Mouse (Mus musculus) lung, postnatal 36 days (tissue): ENCODE results near the gene Syce1.
A peak's percentile ranks its signal among the peaks of the same experiment; 100 is the strongest.

Experiments
- DNase-seq: peaks from one replicate; pipeline ENCODE4 v3.0.0; 2022; ENCODE audit warnings: mixed read lengths

The Syce1 gene

DNA sequence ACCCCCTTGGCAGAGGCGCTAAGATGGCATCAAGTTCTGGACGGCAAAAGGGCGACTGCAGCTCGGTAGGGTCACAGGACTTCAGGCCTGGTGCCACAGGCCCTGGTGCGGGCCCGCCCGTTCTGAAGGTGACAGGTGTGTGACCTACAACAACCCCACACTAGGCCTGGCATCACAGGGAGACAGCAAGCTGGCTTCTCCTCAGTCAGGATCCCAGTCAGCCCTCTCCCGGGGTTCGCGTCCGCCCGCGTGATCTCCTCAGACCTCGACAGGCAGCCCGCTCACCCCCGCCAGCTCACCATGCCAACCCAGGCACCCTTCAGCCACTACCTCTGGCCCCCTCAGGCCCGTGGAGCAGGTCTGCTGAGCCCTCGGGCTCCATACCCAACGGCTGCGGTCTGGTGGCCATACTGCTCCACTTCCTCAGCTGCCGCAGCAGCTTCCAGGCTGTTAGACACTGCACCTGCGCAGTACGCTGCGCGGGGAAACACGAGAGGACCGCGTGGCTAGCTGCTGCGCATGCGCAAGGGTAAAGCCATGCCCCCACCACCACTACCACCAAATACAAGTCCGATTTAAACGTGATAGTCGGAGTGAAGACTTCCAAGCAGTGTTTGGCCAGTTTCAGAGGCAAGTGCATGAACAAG lies at the start of gene Syce1:
Gene Syce1, minus strand, starts transcription at position 447 of the 647 bp plus-strand sequence.
- DNase-seq = no peak

DNA sequence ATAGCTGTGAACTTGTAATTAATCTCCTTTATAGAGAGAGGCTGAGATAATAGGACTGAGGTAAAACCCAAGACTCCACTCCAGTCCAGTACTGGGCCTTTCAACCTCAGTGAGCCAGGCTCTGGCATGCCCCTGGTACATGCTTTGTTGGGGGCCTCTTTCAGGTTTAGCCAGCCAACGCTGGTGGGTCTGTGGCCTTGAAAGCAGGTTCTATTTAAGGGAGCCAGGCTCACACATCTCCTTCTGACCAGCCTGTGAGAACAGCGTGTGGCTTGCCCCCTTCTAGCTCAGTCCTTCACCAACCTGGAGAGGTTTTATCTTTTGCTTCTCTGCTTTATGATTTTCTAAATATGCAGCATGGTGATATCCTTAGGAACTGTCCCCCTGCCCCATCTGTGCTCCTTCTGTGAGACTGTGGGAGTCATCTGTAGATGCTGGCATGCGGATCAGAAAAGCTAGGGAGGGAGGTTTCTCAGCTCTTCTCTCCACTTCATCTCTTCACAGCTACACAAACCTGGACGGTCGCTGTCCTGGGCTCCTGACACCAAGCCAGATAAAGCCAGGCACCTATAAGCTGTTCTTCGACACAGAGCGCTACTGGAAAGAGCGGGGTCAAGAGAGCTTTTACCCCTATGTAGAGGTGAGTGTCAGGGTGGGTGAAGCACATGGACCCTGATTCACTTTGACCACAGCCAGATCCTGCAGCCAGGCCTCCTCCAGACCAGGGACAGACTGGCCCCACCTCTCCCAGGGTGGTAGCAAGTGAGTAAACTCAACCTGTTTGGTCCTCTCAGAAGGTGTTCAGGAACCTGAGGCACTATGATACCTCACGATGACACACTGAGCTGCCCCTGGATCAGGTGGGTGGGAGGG lies 48.8 kb upstream of the Syce1 start:
- DNase-seq = no peak

DNA sequence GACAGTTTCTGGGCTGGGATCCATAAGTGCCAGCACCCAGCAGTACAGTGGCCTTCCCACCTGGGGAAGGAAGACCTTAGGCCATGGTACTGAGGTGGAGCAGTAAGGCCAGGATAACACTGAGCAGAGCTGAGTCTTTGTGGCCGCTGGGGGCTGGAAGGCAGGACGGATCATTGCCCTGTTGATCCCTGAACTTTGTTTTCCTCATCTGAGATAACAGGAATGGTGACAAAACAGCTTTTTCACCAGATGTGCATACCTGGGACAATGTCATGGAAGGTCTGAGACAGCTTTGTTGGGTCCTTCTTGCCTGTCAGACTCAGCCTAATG lies 48.1 kb upstream of the Syce1 start:
- DNase-seq = no peak

DNA sequence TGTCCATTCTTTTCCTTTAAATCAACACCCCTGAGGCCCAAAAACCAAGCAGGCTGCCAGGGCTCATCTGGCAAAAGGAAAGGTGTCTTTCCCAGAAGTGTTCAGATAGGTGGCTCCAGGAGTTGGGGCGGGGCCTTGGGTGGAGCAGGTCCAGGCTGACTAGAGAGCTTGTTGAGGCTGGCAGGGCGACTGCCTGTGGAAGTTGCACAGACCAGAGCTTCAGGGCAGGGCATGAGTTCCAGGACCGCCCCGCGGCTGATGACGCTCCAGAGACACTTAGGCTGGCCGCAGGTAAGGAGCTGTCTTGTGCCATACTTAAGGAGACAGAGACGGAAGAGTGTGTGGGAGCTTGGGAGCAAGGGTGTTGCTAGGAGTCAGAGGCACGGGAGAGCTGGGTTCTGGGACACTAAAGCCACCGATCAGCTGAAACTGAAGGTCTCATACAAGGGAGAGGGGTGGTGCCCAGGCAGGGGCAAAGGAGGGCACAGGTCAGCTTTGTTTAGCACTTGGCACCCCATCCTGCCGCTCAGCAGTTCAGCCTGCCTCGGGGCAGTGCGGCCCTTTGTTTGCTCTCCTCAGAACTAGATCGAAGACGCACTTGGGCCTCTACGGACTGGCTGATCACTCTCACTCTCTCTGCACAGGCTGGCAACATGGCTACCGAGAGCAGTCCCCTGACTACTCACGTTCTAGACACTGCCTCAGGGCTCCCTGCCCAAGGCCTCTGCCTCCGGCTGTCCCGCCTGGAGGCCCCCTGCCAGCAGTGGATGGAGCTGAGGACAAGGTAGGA lies 47.5 kb upstream of the Syce1 start, which contains the start of gene Urah:
Gene Urah, plus strand, starts transcription at position 51 of the 790 bp plus-strand sequence.
- DNase-seq = peak; percentile 81

DNA sequence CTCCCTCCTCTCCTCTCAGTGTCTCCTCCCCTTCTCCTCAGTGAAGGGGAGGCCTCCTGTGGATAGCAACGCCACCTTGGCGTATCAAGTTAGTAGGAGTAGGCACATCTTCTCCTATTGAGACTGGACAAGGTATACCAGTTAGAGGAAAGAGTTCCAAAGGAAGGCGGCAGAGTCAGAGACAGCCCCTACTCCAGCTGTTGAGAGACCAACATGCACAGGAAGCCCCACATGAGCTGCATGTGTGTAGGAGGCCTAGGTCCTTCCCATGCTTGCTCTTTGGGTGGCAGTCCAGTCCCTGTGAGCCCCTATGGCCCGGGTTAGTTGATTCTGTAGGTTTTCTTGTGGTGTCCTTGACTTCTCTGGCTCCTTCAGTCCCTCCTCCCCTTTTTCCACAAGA lies 45.7 kb upstream of the Syce1 start:
- no peak for DNase-seq

DNA sequence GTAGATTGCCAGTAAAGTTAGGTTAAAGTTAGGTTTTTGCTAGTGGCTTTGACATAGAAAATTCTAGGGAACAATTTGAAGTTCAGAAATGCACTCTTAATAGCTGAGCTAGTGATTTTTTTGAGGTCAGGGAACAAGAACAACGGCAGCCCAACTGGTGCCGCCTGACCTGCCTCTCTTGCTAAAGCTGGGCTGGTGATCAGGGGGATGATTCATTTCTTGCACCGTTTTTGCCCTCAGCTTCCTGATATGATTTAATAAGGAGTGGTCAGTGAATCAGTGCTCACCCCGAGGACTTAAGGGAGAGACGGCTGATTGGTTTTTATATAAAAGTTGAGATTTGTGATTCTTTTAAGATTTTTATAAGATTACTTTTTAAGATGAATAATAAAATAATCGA lies 43.8 kb upstream of the Syce1 start:
- DNase-seq = no peak

DNA sequence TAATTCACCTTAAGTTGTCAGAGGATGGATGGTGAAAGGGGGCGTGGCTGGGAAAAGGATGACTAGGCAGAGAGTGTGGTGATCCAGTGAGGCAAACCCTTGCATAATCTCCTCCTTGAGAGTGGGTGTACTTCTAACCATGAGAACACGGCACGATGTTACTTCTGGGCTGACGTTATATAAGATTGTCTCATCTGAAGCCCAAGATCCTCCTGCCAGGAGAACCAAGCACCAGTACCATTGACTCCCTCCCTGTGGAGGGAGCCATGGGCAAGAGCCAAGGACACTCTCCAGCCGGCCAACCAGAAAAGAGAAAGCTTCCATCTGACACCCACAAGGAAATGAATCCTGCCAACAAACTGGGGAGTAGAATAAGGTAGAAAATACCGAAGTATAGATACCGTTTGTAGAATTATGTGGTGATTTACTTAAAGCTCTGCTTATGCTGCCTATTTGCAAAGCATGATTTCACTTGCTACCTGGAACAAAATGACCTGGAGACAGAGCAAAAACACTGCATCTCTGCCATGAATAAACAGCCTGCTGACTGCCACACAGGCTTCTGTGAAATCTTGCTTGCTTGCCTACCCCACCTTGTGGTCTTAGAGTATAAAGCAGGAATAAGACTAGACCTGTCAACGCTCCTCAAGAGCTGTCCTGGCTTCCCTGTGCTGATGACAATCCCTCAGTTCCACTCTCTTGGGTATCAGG lies 40.7 kb upstream of the Syce1 start:
- peak; percentile 73 for DNase-seq

DNA sequence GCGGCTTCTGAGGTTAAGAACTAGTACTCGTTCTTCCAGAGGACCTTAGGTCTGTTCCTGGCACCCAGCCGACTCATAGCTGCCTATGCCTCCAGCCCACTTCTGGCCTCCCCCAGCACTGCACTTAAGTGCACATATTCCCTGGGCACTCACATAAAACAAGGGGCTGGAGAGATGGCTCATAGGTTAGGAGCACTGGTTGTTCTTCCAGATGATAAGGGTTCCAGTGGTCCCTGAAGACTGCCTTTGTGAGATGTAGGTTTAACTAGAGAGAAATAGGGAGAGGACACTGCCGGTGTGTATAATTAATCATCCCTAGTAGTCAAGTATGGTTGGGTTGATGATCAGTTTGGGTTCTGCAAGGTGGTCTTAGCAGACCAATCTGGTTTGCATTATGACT lies 35.1 kb upstream of the Syce1 start:
- no peak for DNase-seq

DNA sequence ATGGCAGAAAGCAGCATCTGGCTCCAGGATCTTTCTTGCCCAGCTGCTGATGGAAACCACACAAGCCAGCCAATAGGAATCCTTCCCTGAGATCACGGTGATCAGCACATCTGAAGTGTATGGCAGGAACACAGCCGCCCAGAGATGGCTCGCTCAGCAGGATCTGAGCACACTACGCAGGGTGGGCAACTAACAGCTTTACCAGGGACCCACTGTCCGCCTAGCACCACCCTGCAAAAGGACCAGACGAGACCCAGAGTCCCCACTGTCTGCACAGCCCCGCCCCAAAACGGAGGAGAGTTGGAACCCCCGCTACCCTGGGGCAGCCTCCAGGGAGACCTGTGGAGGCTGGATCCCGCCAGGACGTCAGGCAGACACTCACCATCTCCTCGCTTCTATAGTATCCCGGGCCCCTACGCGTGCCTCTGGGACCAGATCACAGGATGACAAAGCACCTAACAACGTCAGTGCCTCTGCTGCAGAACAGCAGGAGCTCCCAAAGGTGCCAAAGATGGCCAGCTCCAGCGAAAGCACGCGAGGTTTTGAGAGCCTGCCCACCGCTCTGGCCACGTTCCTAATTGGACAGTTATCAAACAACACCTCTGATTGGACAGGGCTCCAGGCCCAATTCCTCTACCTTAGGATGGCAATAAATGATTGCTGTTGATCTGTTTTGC lies 34.1 kb upstream of the Syce1 start, which contains the start of gene Zfp941:
Gene Zfp941, minus strand, starts transcription at position 526 of the 677 bp plus-strand sequence.
- DNase-seq = peak; percentile 33

DNA sequence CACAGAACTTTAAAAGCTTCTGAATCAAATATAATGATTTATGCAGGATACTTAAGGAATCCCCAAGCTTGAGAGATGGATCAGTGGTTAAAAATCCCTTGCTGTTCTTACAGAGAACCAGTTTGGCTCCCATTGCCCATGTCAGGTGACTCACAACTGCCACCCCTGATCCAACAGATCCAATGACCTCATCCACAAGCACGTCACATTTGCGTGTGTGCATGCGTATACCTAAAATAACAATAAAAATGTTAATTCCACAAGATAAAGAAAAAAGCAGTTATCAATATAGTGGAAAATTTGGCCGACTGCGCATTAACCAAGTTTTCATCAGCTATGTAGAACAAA lies 33.6 kb upstream of the Syce1 start:
- no peak for DNase-seq

DNA sequence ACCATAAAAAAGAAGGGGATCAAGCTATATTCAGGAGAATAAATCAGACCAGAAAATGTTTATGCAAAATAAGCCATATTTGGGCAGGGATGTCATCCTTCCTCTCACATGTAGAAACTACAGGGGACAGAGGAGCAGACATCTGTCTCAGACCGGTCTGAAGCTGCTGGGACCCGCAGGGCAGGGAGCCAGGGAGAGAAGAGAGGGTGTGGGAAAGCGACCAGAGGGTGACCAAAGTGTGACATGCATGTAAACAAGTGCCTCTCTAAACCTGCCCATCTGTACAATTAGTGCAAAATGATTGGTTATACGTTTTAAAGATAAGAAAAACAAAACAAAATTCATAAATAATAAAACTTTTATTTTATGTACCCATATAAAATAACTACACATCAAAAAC lies 32.5 kb upstream of the Syce1 start:
- DNase-seq = no peak

DNA sequence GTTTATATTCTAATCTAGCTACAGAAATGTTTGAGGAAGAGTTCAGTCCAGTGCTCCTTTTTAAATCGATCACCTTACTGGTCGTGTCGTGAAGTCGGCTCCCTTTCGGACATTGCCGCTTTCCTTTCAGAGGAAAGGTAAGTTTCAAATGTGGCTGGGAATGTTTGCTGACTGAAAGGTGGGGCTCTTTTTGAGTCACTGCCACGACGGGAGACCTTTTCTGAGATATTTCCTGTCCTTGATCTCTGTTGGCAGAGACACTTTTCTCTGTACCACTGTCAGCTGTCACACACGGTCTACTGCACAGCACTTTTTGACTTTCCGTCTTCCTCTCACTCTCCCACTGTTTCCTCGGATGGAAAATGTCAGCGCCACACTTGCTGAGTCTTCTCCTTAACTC lies 25.2 kb upstream of the Syce1 start:
- DNase-seq = no peak

DNA sequence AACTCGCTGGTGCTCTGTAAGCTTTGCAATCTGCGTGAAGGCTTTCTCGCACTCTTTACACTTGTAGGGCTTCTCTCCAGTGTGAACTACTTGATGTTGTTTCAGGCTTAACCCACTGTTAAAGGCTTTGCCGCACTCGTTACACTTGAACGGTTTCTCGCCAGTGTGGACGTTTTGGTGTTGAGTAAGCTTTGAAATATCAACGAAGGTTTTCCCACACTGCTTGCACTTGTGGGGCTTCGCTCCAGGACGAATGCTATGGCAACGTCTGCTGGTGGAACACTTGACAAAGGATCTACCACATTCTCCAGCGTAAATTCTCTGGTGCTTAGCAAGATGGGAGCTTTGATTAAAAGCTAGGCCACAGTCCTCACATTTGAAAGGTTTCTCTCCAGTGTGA lies 24.1 kb upstream of the Syce1 start:
- no peak for DNase-seq

DNA sequence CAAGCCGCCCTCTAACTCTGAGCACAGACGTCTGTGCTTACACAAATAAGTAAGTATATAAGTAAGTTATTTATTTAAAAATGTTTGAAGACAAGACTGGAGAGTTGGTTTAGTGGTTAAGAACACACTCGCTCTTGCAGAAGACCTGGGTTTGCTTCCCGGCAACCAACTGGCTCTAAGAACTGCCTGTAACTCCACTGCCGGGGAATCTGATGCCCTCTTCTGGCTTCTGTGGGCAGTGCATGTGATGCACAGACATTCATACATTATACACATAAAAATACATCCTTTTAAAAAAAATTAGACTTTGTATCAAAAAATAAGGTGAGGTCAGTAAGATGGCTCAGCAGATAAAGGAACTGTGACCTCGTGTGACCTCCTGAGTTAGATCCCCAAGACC lies 22.8 kb upstream of the Syce1 start:
- DNase-seq = no peak

DNA sequence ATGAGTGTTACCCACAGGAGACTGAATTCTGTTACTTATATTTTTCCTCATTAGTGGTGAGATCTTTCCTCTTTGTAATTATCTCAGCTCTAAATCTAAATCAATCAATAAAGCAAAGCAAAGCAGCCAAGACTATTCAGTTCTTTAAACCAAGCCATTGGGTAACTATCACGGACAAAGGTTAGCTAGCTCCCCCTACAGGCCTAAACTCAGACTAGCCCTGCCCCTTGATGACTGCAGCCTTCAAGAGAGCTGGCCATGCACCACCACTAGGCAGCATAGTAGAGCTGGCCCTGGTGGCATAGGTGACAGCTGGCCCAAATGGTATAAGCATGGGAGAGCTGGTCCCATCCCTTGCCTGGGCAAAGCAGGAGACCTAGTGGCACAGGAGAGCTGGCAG lies 18.1 kb upstream of the Syce1 start:
- peak; percentile 77 for DNase-seq

DNA sequence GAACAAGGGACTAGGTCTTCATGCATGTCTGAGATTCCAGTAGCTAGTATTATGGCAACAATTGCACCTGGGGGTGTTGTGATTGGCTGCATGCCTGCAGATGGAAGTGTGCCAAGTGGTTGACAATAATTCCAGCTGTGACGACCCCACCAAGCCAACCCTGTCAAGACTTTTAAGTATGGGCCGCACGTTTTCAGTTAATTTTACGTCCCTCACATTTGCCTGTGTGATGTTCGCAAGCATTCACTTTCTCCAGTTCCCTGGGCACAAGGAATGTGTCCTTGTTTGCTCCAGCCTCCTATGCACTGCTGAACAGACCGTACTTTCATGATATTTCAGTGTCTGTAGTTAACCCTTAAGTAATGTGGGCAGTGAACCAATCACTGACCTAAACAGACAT lies 15.0 kb upstream of the Syce1 start:
- DNase-seq = no peak

DNA sequence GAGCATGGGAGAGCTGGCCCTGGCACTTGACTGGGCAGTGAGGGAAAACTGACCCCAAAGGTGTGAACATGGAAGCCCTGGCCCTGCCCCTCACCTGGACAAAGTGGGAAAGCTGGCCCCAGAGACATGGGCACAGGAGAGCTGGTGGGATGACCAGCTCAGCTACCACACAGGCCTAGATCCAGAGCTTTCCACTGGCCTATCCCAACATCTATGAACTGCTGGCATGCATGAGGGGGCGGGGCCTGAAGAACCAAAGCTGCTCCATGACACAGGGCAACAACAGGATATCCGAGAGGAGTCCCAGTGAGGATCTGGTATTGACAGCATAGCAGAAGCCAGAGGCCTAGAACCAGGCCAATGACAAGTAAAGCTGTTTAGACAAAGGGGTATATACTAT lies 10.6 kb upstream of the Syce1 start:
- DNase-seq = no peak

DNA sequence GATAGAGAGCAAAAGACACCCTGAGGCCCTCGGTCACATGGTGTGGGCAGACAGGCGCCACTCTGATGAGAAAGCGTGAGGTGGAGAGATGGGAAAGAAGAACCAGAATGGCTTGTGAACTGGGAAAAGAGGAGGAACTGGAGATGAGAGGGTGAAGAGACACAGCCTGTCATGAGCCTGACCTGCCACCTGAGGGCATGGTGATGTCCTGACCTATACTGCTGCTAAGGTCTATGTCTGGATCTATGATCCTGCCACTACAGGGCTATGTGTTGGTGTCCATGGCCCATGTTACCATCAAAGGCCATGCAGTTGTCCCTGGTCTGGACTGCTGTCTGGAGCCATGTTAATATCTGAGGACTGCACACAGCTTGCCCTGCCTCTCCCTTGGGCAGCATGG lies 10.0 kb upstream of the Syce1 start:
- DNase-seq = no peak

DNA sequence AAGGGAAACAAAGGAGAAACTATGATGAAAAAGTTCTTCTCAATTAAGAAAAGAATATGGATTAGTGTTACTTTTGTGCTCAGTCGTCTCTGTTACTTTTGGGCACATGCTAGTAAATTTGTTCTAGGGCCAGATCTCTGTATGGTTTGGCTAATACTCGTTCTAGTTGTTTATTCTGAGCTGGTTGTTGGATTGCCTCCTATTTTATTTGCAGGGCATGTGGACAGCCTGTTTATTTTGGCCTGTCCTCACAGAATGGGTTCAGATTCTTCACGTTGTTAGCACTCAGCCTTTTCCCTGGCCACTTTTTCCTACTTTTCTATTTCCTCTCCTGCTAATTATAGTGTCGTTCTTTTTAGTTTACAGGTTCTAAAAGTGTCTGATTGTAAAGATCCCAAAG lies 5.9 kb upstream of the Syce1 start:
- DNase-seq = peak; percentile 4

DNA sequence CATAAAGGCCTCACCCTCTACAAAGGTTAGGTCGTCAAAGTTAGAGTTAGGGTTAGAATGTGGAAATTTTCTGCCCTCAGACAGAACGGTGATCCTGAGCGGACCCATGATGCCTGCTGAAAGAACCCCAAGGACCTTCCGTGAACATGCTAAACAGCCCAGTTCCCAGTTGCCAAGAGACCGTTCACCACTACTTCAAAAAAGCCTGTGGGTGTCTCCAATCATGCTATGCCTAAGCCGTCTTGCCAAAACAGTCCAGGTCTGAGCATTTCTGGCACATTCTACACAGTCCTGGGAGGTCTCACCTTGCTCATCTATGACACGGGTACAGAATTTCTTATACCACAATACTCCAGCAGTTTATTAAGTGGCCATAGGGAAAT lies 392 bp upstream of the Syce1 start:
- no peak for DNase-seq

DNA sequence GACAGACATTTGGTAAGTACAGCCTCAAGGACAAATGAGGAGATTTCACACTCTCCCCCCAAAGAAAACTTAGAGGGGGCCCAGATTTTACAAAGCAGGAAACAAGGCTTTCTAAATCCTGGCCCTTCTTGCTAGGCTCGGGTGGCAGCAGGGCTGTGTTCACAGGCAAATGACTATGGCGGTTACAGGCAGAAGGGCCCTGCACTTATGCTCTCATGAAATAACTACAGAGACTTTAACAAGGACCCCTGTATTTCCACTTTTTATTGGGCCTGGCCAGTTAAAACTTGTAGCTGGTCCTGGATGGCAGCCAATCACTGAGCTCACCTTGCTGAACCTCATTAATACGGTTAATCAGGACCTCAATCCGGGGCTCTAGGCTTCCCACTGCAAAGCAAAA lies 7.1 kb downstream of the Syce1 start:
- no peak for DNase-seq

DNA sequence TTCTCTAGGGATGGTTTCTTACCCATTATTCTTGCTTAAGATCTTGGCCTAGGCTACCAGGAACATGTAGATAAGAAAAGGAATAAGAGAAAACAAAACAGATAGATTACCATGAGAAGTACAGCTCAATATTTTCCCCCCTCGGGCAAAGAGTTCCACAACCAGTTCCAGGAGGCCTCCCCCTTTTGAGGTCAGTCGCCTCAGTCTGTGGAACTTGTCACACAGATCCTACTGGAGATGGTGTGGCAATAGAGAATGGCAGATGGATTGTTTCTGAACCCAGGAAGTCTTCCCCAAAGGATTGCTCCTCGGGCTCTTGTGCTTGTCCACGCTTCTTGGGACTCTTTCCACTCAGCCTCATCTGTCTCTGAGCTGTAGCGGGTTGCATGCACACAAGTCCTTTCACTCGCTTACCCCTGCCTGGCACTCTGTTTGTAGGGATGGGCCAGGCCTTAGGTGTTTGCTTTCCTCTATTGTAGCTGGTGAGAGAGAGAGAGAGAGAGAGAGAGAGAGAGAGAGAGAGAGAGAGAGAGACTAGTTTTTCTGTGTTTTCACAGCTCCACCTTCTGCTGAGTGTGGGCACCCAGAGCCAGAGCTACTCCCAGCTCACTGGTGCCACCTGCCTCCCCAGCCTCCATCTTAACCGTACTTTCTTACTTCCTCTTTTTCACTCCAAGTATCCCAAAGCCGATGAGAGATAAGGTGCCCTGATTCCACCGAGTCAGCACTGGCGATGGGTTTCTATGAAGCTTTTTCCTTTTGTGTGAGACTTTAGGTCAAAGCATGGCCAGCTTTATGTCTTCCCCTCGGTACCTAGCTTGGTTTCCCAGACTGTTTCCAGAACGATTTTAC lies 21.5 kb downstream of the Syce1 start:
- DNase-seq = no peak
